Mouse (Mus musculus) cerebellum, adult 9-11 months (tissue): ENCODE measurements at regions not wholly inside any gene's neighbourhood (a gene's known extent, or its start where the extent isn't known, plus 50 kb on each side); places are given as distances from the start of the nearest gene placed in this dataset.

Experiments
- DNase-seq: peaks from one replicate; pipeline ENCODE4 v3.0.0; 2022

- no peak for DNase-seq
These were observed 1491.2 kb upstream of the Cited2 start for GRCm38 (mm10) chr10:16231821-16232220.

GRCm38 (mm10) chr10:16233612-16234106, 1489.4 kb upstream of the Cited2 start:
- DNase-seq, result no peak

- DNase-seq, result no peak
These were observed 1466.7 kb upstream of the Cited2 start for GRCm38 (mm10) chr10:16256329-16256728.

GRCm38 (mm10) chr10:16272786-16273185, 1450.2 kb upstream of the Cited2 start:
- peak; percentile 4 for DNase-seq

GRCm38 (mm10) chr10:16317026-16317425, 1406.0 kb upstream of the Cited2 start:
- no peak for DNase-seq

GRCm38 (mm10) chr10:16337546-16337945, 1385.5 kb upstream of the Cited2 start:
- DNase-seq, result no peak

GRCm38 (mm10) chr10:16341496-16341895, 1381.5 kb upstream of the Cited2 start:
- DNase-seq, result no peak

GRCm38 (mm10) chr10:16364001-16364400, 1359.0 kb upstream of the Cited2 start:
- no peak for DNase-seq
